Mouse (Mus musculus) liver, embryonic 11.5 days (tissue): Measurements from ENCODE around the gene Tlcd2. TPM values are rescaled to one million over a fixed set of nuclear protein-coding genes. Genes with fewer than 3 reads are reported as not detected.

Experiments used
- ATAC-seq: fragments of 200-750 bp; cut with Nextera tagmentation; replicated peaks from 2 replicates; pipeline ENCODE4 v1.8.0; 2017; ENCODE audit warnings: moderate number of reproducible peaks, mild to moderate bottlenecking, moderate TSS enrichment, moderate library complexity; ENCODE audit not compliant: low FRiP score
- DNase-seq: peaks from one replicate; pipeline ENCODE4 v3.0.0-alpha.2; 2017; ENCODE audit warnings: low spot score
- H3K27ac ChIP-seq: fragments of 300-500 bp; sonication (generic); 2 replicates; pipeline ENCODE4 v1.5.1; 2014; ENCODE audit warnings: mild to moderate bottlenecking, low read depth, low read length, control low read depth
- H3K27me3 ChIP-seq: fragments of 300-500 bp; sonication (generic); replicated peaks from 2 replicates; pipeline ENCODE4 v1.6.1; 2014; ENCODE audit warnings: low read length, mixed read lengths; ENCODE audit not compliant: control insufficient read depth, insufficient read depth
- H3K36me3 ChIP-seq: fragments of 300-500 bp; sonication (generic); 2 replicates; pipeline ENCODE4 v1.6.1; 2014; ENCODE audit warnings: mild to moderate bottlenecking, low read length, moderate library complexity, mixed read lengths; ENCODE audit not compliant: control insufficient read depth, insufficient read depth
- H3K4me1 ChIP-seq: fragments of 300-500 bp; sonication (generic); replicated peaks from 2 replicates; pipeline ENCODE4 v1.6.1; 2014; ENCODE audit warnings: low read length, mixed read lengths; ENCODE audit not compliant: control insufficient read depth, insufficient read depth
- H3K4me2 ChIP-seq: fragments of 300-500 bp; sonication (generic); 2 replicates; pipeline ENCODE4 v1.6.1; 2014; ENCODE audit warnings: mild to moderate bottlenecking, control low read depth, moderate library complexity
- H3K4me3 ChIP-seq: fragments of 300-500 bp; sonication (generic); 2 replicates; pipeline ENCODE4 v1.5.1; 2014; ENCODE audit warnings: low read depth, low read length, control low read depth
- H3K9ac ChIP-seq: fragments of 300-500 bp; sonication (generic); 2 replicates; pipeline ENCODE4 v1.6.1; 2014; ENCODE audit warnings: low read depth, low read length, control low read depth
- H3K9me3 ChIP-seq: fragments of 300-500 bp; sonication (generic); 2 replicates; pipeline ENCODE4 v1.6.1; 2016; ENCODE audit warnings: low read length, inconsistent platforms, mixed read lengths; ENCODE audit not compliant: control insufficient read depth
- WGBS: fragments of 180-500 bp; shearing (Covaris S2); extraction: QIAGEN DNeasy Blood & Tissue Kit; methylation state at CpG from one replicate; pipeline ENCODE4 v1.1.7; 2014; 5-methylcytosine and 5-hydroxymethylcytosine counted together
- polyA plus RNA-seq: library from polyadenylated mRNA; unstranded; fragments of >200 nt; fragmentation: Nextera tagmentation; extraction: Ambion mirVana; gene quantifications from 2 replicates; pipeline ENCODE4 v1.2.1, GENCODE M21; 2014

The Tlcd2 gene
- polyA plus RNA-seq, 1 experiment from 2014 or later = 33.0 TPM

- Histone ChIP-seq H3K4me1 (peaks cover 7% of the 10 kb centered on the region), H3K9me3 (no peaks in the 10 kb centered on the region), H3K36me3 (no peaks in the 10 kb centered on the region), H3K27ac (no peak overlapping the region), H3K9ac (no peak overlapping the region), H3K4me2 (no peak overlapping the region), H3K27me3 (no peaks in the 10 kb centered on the region), H3K4me3 (no peak overlapping the region)
- DNase-seq = no peak
- no peak for ATAC-seq
- 88% methylated on average over 9 of the region's 9 CpGs for WGBS
Measured at GRCm38 (mm10) chr11:75424033-75424432, 37.5 kb upstream of the Tlcd2 start.

GRCm38 (mm10) chr11:75424459-75424858 lies 37.1 kb upstream of the Tlcd2 start:
- DNase-seq (no peak), ATAC-seq (no peak)
- WGBS = 88% methylated on average over 3 of the region's 3 CpGs
- Histone ChIP-seq H3K36me3 (no peaks in the 10 kb centered on the region), H3K4me1 (peaks cover 7% of the 10 kb centered on the region), H3K9ac (no peak overlapping the region), H3K4me3 (no peak overlapping the region), H3K27ac (no peak overlapping the region), H3K27me3 (no peaks in the 10 kb centered on the region), H3K4me2 (no peak overlapping the region), H3K9me3 (no peaks in the 10 kb centered on the region)

- Histone ChIP-seq H3K4me3 (no peak overlapping the region), H3K4me2 (0 out of 2 replicates have a peak overlapping the region, but pooled peaks have one; percentile 10), H3K36me3 (peaks cover 1% of the 10 kb centered on the region; the same call in 1 of the 2 replicates), H3K27me3 (no peaks in the 10 kb centered on the region), H3K27ac (no peak overlapping the region), H3K9me3 (peaks cover under 1% of the 10 kb centered on the region; the same call in 1 of the 2 replicates), H3K4me1 (no peaks in the 10 kb centered on the region), H3K9ac (no peak overlapping the region)
- 52% methylated on average over 9 of the region's 9 CpGs for WGBS
- no peak for DNase-seq
- ATAC-seq = no peak
Measured at GRCm38 (mm10) chr11:75429019-75429705, 32.4 kb upstream of the Tlcd2 start.

- H3K27me3 ChIP-seq = no peaks in the 10 kb centered on the region
- no peaks in the 10 kb centered on the region for H3K4me1 ChIP-seq
- no peak for ATAC-seq
- no peak overlapping the region for H3K9ac ChIP-seq
- 86% methylated on average over 11 of the region's 11 CpGs for WGBS
- no peak overlapping the region for H3K4me2 ChIP-seq
- peaks cover 4% of the 10 kb centered on the region for H3K9me3 ChIP-seq
- H3K27ac ChIP-seq = no peak overlapping the region
- H3K4me3 ChIP-seq = no peak overlapping the region
- DNase-seq = no peak
- peaks cover 14% of the 10 kb centered on the region for H3K36me3 ChIP-seq
Measured at GRCm38 (mm10) chr11:75431307-75431706, 30.2 kb upstream of the Tlcd2 start.

- 87% methylated on average over 5 of the region's 5 CpGs for WGBS
- ATAC-seq = no peak
- Histone ChIP-seq H3K4me3 (no peak overlapping the region), H3K9me3 (peaks cover 4% of the 10 kb centered on the region), H3K9ac (no peak overlapping the region), H3K4me1 (no peaks in the 10 kb centered on the region), H3K27ac (no peak overlapping the region), H3K4me2 (no peak overlapping the region), H3K27me3 (no peaks in the 10 kb centered on the region), H3K36me3 (peaks cover 14% of the 10 kb centered on the region)
- no peak for DNase-seq
Measured at GRCm38 (mm10) chr11:75434138-75434537, 27.4 kb upstream of the Tlcd2 start.

- Histone ChIP-seq H3K9me3 (peaks cover 4% of the 10 kb centered on the region), H3K27me3 (no peaks in the 10 kb centered on the region), H3K4me2 (peak overlapping the region; percentile 50), H3K27ac (no peak overlapping the region), H3K4me3 (peak overlapping the region; percentile 44), H3K9ac (peak overlapping the region; percentile 55), H3K36me3 (peaks cover 22% of the 10 kb centered on the region), H3K4me1 (0 out of 2 replicates have a peak, but pooled peaks cover 2% of the 10 kb centered on the region)
- no peak for ATAC-seq
- DNase-seq = no peak
- 68% methylated on average over 13 of the region's 13 CpGs for WGBS
Measured at GRCm38 (mm10) chr11:75438194-75438593, 23.3 kb upstream of the Tlcd2 start.

GRCm38 (mm10) chr11:75438804-75439203 lies 22.7 kb upstream of the Tlcd2 start:
- Histone ChIP-seq H3K27me3 (no peaks in the 10 kb centered on the region), H3K9me3 (peaks cover 4% of the 10 kb centered on the region), H3K4me1 (0 out of 2 replicates have a peak, but pooled peaks cover 2% of the 10 kb centered on the region), H3K27ac (peak overlapping the region; percentile 42), H3K36me3 (peaks cover 22% of the 10 kb centered on the region), H3K4me3 (peak overlapping the region; percentile 44), H3K9ac (peak overlapping the region; percentile 55), H3K4me2 (peak overlapping the region; percentile 50)
- DNase-seq = no peak
- no peak for ATAC-seq
- 75% methylated on average over 3 of the region's 3 CpGs for WGBS

- Histone ChIP-seq H3K9ac (peak within 1 kb of the TSS; percentile 55), H3K4me3 (peak within 1 kb of the TSS; percentile 44), H3K27ac (peak within 1 kb of the TSS; percentile 42), H3K27me3 (no peaks in the 10 kb centered on the region), H3K4me1 (0 out of 2 replicates have a peak, but pooled peaks cover 2% of the 10 kb centered on the region), H3K36me3 (peaks cover 19% of the 10 kb centered on the region), H3K4me2 (peak within 1 kb of the TSS; percentile 50), H3K9me3 (peaks cover 2% of the 10 kb centered on the region)
- ATAC-seq (peak; percentile 51), DNase-seq (no peak)
- WGBS = 66% methylated on average over 6 of the region's 6 CpGs
Measured at GRCm38 (mm10) chr11:75439363-75439762, 22.2 kb upstream of the Tlcd2 start, which contains the start of gene Serpinf2. TSS of gene Serpinf2 (minus strand) at chr11:75439591.

- WGBS = 64% methylated on average over 3 of the region's 3 CpGs
- DNase-seq (no peak), ATAC-seq (no peak)
- no peaks in the 10 kb centered on the region for H3K27me3 ChIP-seq
- H3K36me3 ChIP-seq = peaks cover 15% of the 10 kb centered on the region
- 0 out of 2 replicates have a peak, but pooled peaks cover 2% of the 10 kb centered on the region for H3K4me1 ChIP-seq
- no peaks in the 10 kb centered on the region for H3K9me3 ChIP-seq
- no peak overlapping the region; the same call in 1 of the 2 replicates for H3K27ac ChIP-seq
- no peak overlapping the region for H3K4me2 ChIP-seq
- no peak overlapping the region for H3K4me3 ChIP-seq
- no peak overlapping the region for H3K9ac ChIP-seq
Measured at GRCm38 (mm10) chr11:75439951-75440350, 21.6 kb upstream of the Tlcd2 start.
